Mouse (Mus musculus): Measurements from ENCODE around the gene Exoc1. TPM values are rescaled to one million over a fixed set of nuclear protein-coding genes. Genes with fewer than 3 reads are reported as not detected.

Gene Exoc1
- total RNA-seq, 2 experiments from 2014 or later = 53.1 to 54.0 TPM

- DNase-seq (ENCODE audit: low spot score in 2 of 2) = no peak
Observed at GRCm38 (mm10) chr5:76609702-76610370, 80.7 kb downstream of the Exoc1 start.

- DNase-seq (ENCODE audit: low spot score in 2 of 2) = no peak
Observed at GRCm38 (mm10) chr5:76612867-76613499, 83.9 kb downstream of the Exoc1 start.

- peak in 1 of 2 experiments; percentile 33 for DNase-seq (ENCODE audit: low spot score in 2 of 2)
Observed at GRCm38 (mm10) chr5:76615276-76615675, 86.2 kb downstream of the Exoc1 start.

GRCm38 (mm10) chr5:76616196-76616747 is 87.2 kb downstream of the Exoc1 start:
- DNase-seq (ENCODE audit: low spot score in 2 of 2) = no peak

- DNase-seq (ENCODE audit: low spot score in 2 of 2) = peak; percentile 29 to 51
Observed at GRCm38 (mm10) chr5:76618750-76619149, 89.6 kb downstream of the Exoc1 start.

Other genes with a start within 250 kb of the Exoc1 start
- gene Clock, start 224.5 kb upstream of the Exoc1 start, total RNA-seq (2021) = 10 to 100 TPM; 47.9 to 48.5 TPM
- not detected for gene Pdcl2, start 198.2 kb upstream of the Exoc1 start, total RNA-seq (2021)
- not detected for gene Nmu, start 165.5 kb upstream of the Exoc1 start, total RNA-seq (2021)
- gene Gm7271, start 45.3 kb upstream of the Exoc1 start, total RNA-seq (2021) = not detected
- 1 to 10 TPM; 6.5 to 6.9 TPM for gene Cep135, start 59.4 kb downstream of the Exoc1 start, total RNA-seq (2021)
- 100 to 1,000 TPM; 118 to 125 TPM for gene C530008M17Rik, start 127.2 kb downstream of the Exoc1 start, total RNA-seq (2021)

Data from layer of hippocampus, postnatal 14 days (tissue).